In the genomic region with DNA sequence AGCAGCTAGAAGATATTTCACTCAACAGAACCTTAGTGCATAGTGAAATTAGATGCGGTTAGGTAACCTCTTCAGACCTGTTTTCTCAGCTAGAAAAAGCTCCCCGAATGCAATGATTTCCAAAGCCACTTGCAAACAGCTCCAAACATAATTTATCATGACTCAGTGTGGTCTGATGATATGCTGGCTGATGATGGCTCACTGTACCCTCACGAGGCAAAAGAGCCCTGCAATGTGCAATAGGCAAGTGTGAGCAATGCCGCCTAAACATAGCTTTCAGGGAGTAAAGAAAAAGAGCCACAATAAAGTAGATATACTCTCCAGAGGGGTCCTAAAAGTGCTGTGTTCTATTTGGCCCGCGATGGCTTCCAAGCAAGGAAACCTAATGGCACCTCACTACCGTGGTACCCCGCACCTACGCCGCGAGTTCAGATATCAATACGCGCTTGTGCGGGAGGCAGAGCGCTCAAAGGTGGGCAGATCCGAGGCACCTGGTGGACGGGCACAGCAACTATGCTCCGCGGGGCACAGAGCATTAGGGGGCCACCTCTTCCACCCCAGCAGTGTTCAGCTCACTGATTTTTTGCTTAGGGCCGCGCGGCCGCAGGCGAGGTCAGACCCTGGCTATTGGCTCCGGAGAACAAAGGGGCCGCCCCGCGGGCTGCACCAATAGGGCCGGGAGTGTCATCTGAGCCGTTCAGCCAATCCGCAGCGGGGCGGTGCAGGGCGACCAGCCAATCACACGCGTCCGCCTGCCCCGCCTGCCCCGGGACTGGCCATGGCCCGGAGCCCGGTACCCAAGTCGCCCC, we compare ENCODE assay signal across 9 mouse cellular contexts. TPM values are rescaled to one million over a fixed set of nuclear protein-coding genes. Genes with fewer than 3 reads are reported as not detected.
DNase-seq lines count a peak whose midpoint lies in the region; ATAC-seq and TF ChIP-seq lines count a peak whose summit lies in the region.
"Had no signal": no experiment of that assay in that cellular context is flagged by ENCODE, and none has a peak within 500 bp of the region (broad histone marks: within the 10 kb centered on the region; RNA-seq: fewer than 3 reads in every experiment).

A gene (plus strand): TSS at position 793 of the 809 bp plus-strand sequence.

- peak; percentile 77 for DNase-seq in 3T3-L1 (ENCODE audit: low read depth, low spot score)
- peak; percentile 98 for DNase-seq in brain, adult 2 months (ENCODE audit: low read depth, low spot score)
- peak; percentile 98 for DNase-seq in heart, embryonic 10.5 days (ENCODE audit: low spot score)
- DNase-seq in midbrain, postnatal 0 days (ENCODE audit: low spot score) = peak; percentile 97
- DNase-seq in spleen, postnatal 10 days (ENCODE audit: low spot score in 2 of 2) = peak; percentile 81 to 92

- peak; percentile 71 for TF ChIP-seq POLR2A in embryonic fibroblast, embryonic 13.5 days (IDR thresholded peaks at IDR 0.05; ENCODE audit: low read depth, low read length)

- H3K27ac ChIP-seq in embryonic fibroblast, embryonic 13.5 days (ENCODE audit: insufficient read depth, low read length) = peak within 1 kb of the TSS; percentile 71
- H3K27ac ChIP-seq in heart, embryonic 10.5 days = peak within 1 kb of the TSS; percentile 94
- H3K27ac ChIP-seq in kidney, embryonic 14.5 days (ENCODE audit: low read depth, low read length) = peak within 1 kb of the TSS; percentile 60; the same call in 1 of the 2 replicates
- peak within 1 kb of the TSS; percentile 79 for H3K27ac ChIP-seq in limb, embryonic 15.5 days
- H3K27ac ChIP-seq in midbrain, postnatal 0 days (ENCODE audit: low read depth, low read length) = peak within 1 kb of the TSS; percentile 78

- no peak for TF ChIP-seq CTCF in embryonic fibroblast, embryonic 13.5 days (IDR thresholded peaks at IDR 0.05; ENCODE audit: borderline replicate concordance, insufficient read depth, low read length)
- 0 out of 2 replicates have a peak, but pooled peaks have one; percentile 25 for TF ChIP-seq CTCF in midbrain, postnatal 0 days (IDR thresholded peaks at IDR 0.05)

- peaks cover 8% of the 10 kb centered on the region for H3K4me1 ChIP-seq in embryonic fibroblast, embryonic 13.5 days (ENCODE audit: control insufficient read depth, insufficient read depth, low read length)
- peaks cover 20% of the 10 kb centered on the region; the same call in 1 of the 2 replicates for H3K4me1 ChIP-seq in heart, embryonic 10.5 days
- H3K4me1 ChIP-seq in kidney, embryonic 14.5 days (ENCODE audit: control insufficient read depth, insufficient read depth, low read length) = peaks cover 7% of the 10 kb centered on the region
- H3K4me1 ChIP-seq in limb, embryonic 15.5 days = peaks cover 12% of the 10 kb centered on the region; the same call in 1 of the 2 replicates
- 0 out of 2 replicates have a peak, but pooled peaks cover 4% of the 10 kb centered on the region for H3K4me1 ChIP-seq in midbrain, postnatal 0 days (ENCODE audit: insufficient read depth, low read length)

- WGBS in heart, embryonic 10.5 days = 5% methylated on average over 42 of the region's 42 CpGs
- 4% methylated on average over 42 of the region's 42 CpGs for WGBS in kidney, embryonic 14.5 days
- WGBS in limb, embryonic 15.5 days = 4% methylated on average over 42 of the region's 42 CpGs
- WGBS in midbrain, postnatal 0 days = 3% methylated on average over 42 of the region's 42 CpGs

- peaks cover 41% of the 10 kb centered on the region for H3K36me3 ChIP-seq in heart, embryonic 10.5 days
- peaks cover 35% of the 10 kb centered on the region for H3K36me3 ChIP-seq in kidney, embryonic 14.5 days (ENCODE audit: control insufficient read depth, insufficient read depth, low read length)
- peaks cover 40% of the 10 kb centered on the region for H3K36me3 ChIP-seq in limb, embryonic 15.5 days
- H3K36me3 ChIP-seq in midbrain, postnatal 0 days (ENCODE audit: insufficient read depth, low read length) = peaks cover 32% of the 10 kb centered on the region
- H3K36me3 ChIP-seq: G1E had no signal

- H3K9ac ChIP-seq in kidney, embryonic 14.5 days (ENCODE audit: low read depth, low read length) = peak within 1 kb of the TSS; percentile 75
- H3K9ac ChIP-seq in limb, embryonic 15.5 days = peak within 1 kb of the TSS; percentile 63
- peak within 1 kb of the TSS; percentile 77 for H3K9ac ChIP-seq in midbrain, postnatal 0 days (replicated peaks; ENCODE audit: low read length, poor library complexity, severe bottlenecking)

- no peaks in the 10 kb centered on the region for H3K27me3 ChIP-seq in heart, embryonic 10.5 days (ENCODE audit: insufficient read depth, poor library complexity, severe bottlenecking)
- no peaks in the 10 kb centered on the region for H3K27me3 ChIP-seq in kidney, embryonic 14.5 days (ENCODE audit: control insufficient read depth, insufficient read depth, low read length)
- no peaks in the 10 kb centered on the region for H3K27me3 ChIP-seq in limb, embryonic 15.5 days
- no peaks in the 10 kb centered on the region for H3K27me3 ChIP-seq in midbrain, postnatal 0 days (ENCODE audit: insufficient read depth, low read length)

- peak within 1 kb of the TSS; percentile 51 for H3K4me2 ChIP-seq in kidney, embryonic 14.5 days (replicated peaks; ENCODE audit: low read depth, low read length)
- H3K4me2 ChIP-seq in limb, embryonic 15.5 days = peak within 1 kb of the TSS; percentile 88
- peak within 1 kb of the TSS; percentile 85 for H3K4me2 ChIP-seq in midbrain, postnatal 0 days (ENCODE audit: low read depth, low read length, poor library complexity, severe bottlenecking)

- peaks cover 16% of the 10 kb centered on the region for H3K9me3 ChIP-seq in heart, embryonic 10.5 days
- H3K9me3 ChIP-seq in kidney, embryonic 14.5 days (ENCODE audit: control insufficient read depth, low read length) = peaks cover 19% of the 10 kb centered on the region
- peaks cover 14% of the 10 kb centered on the region; the same call in 1 of the 2 replicates for H3K9me3 ChIP-seq in limb, embryonic 15.5 days
- H3K9me3 ChIP-seq in midbrain, postnatal 0 days (ENCODE audit: low read length) = peaks cover 9% of the 10 kb centered on the region; the same call in 1 of the 2 replicates
- H3K9me3 ChIP-seq: G1E had no signal

- peak within 1 kb of the TSS; percentile 59 for H3K4me3 ChIP-seq in embryonic fibroblast, embryonic 13.5 days (ENCODE audit: insufficient read depth, low read length)
- peak within 1 kb of the TSS; percentile 84 for H3K4me3 ChIP-seq in heart, embryonic 10.5 days
- H3K4me3 ChIP-seq in kidney, embryonic 14.5 days (ENCODE audit: low read length) = peak within 1 kb of the TSS; percentile 76
- H3K4me3 ChIP-seq in limb, embryonic 15.5 days = peak within 1 kb of the TSS; percentile 65
- H3K4me3 ChIP-seq in midbrain, postnatal 0 days (ENCODE audit: low read depth, low read length) = peak within 1 kb of the TSS; percentile 60

- ATAC-seq in kidney, embryonic 14.5 days (ENCODE audit: low FRiP score, low TSS enrichment) = peak; percentile 99
- peak; percentile 96 for ATAC-seq in limb, embryonic 15.5 days (ENCODE audit: insufficient number of reproducible peaks, low FRiP score, low TSS enrichment, low read depth)
- ATAC-seq in midbrain, postnatal 0 days (ENCODE audit: low FRiP score) = peak; percentile 99

RNA-seq across cellular contexts. Expression of the gene that starts here (rescaled TPM):
- 2.2 and 2.7 TPM in 2 replicates for polyA plus RNA-seq in embryonic fibroblast, embryonic 13.5 days (2011; ENCODE audit: insufficient read length, low read depth, missing spikeins)
- polyA plus RNA-seq in heart, embryonic 10.5 days (2016; fragmentation: Nextera tagmentation; extraction: Ambion mirVana) = 7.7 and 8.9 TPM in 2 replicates
- polyA plus RNA-seq in kidney, embryonic 14.5 days (2014; fragmentation: Nextera tagmentation; extraction: Ambion mirVana) = 5.7 and 6.6 TPM in 2 replicates
- polyA plus RNA-seq in limb, embryonic 15.5 days (2015; fragmentation: Nextera tagmentation; extraction: Ambion mirVana) = 5.1 and 5.4 TPM in 2 replicates
- 8.6 and 9.5 TPM in 2 replicates for total RNA-seq in midbrain, postnatal 0 days (2014; rRNA removed)
- 8.6 and 9.5 TPM in 2 replicates for polyA plus RNA-seq in midbrain, postnatal 0 days (2015; fragmentation: Nextera tagmentation; extraction: Ambion mirVana)
- polyA plus RNA-seq: G1E had no signal

Comparison
In these comparisons a context has a peak if more than half of its experiments do, and no peak if none do; other contexts are left out.
1. Peak in every context shown above with its lines: DNase-seq, ATAC-seq, H3K4me3 ChIP-seq and H3K27ac ChIP-seq.